Mouse (Mus musculus): Measurements from ENCODE around the gene Trim24.
"Not testable (repeated sequence)": the region's sequence is repeated elsewhere in the genome, so short reads cannot be mapped to it uniquely, and the experiment has no call there.

Gene Trim24

DNA sequence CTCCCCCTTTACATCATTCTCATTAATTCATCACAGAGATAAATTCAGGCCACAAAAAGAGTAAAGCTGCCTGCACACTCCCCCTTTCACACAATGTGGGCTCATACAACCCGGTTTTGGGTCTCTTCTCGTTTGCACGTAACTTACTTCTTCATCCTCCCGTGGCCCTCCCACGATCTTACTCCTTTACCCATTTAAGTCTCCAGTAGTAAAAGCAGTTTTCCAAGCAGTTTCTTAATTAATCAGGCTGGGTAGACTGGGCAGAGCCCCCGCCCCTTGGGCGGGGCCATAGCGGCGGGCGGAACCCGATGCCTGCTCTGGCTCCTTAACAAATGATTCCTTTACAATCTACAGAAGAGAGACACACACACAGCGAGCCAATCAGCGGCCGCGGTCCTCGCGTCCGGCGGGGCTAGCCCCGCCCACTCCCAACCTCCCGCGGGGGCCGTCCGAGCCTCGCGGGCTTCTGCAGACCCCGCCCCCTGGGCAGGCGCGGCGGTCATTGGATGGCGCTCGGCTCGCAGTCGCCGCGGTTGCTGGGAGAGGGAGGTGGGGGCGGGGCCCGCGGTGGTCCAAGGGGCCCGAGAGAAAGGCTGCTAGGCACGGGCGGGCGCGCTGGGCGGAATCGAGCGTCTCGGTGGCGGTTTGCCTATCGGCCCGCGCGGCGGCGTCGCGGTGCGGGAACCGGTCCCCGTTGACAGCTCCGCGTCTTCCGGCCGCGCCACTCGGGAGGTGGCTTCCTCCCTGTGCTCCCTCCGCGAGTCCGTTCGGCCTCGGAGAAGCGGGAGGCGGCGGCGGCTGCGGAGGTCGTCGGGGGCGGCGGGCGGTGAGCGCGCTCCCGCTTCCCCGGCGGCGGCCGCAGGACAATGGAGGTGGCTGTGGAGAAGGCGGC is at the start of gene Trim24:
Gene Trim24 (plus strand): TSS at position 567 of the 892 bp plus-strand sequence.
- DNase-seq (ENCODE audit: low read depth), result peak; percentile 96

DNA sequence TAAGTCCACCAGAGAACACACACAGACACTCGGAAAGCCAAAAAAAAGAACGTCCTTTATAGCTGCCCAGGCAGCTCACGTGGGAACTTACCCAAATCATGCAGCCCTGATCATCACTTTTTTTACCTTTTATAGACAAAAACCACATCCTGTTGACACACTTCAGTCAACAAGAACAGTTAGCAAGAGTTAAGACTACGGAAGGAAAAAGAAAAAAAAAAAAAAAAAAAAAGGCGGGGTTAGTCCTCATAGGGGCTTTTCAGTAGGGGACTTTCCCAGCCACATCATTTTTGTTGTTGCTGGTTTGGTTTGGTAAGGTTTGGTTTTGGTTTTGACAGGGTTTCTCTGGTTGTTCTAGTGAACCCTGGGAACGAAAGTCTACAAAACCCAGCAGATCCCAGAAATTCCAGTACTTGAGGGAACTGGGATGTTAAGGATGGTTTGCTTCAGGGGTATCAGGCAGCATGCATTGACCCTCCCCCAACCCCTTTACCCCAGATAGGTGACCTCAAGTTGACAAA is 49.0 kb upstream of the Trim24 start:
- DNase-seq (ENCODE audit: low read depth), result peak; percentile 64

DNA sequence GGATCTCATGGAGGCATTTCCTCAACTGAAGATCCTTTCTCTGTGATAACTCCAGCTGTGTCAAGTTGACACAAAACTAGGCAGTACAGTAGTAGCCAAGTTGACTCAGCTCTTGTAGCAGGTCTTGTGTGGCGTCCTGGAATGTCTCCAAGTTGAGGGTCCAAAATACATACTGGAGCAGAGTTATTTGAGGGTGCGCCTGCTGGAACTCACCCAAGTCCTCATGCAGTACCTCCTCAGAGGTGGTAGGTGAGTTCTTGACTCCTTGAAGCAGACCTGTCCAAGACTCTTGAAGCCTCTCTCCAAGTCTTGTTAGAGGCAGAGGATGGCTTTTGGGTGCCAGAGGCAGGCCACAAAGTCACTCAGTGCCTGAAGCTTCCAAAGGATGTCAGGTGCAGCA is 48.2 kb upstream of the Trim24 start:
- no peak for DNase-seq (ENCODE audit: low read depth)

DNA sequence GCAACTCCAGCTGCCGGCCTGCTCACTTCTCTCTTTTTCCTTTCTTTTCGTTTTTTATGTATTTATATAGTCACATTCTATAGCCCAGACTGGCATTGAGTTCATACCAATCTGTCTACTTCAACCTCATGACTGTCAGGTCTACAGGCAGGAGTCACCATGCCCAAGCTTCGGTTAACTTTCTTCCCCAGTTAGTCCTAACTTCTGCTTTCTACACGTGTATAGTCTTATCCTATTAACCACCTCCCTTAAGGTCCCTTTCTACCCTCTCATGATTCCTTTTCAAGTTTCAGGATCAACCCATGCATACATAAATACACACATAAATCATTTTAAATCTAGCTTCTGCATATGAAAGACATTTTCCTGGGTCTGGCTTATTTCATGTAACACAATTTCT is 46.9 kb upstream of the Trim24 start:
- no peak for DNase-seq (ENCODE audit: low read depth)

DNA sequence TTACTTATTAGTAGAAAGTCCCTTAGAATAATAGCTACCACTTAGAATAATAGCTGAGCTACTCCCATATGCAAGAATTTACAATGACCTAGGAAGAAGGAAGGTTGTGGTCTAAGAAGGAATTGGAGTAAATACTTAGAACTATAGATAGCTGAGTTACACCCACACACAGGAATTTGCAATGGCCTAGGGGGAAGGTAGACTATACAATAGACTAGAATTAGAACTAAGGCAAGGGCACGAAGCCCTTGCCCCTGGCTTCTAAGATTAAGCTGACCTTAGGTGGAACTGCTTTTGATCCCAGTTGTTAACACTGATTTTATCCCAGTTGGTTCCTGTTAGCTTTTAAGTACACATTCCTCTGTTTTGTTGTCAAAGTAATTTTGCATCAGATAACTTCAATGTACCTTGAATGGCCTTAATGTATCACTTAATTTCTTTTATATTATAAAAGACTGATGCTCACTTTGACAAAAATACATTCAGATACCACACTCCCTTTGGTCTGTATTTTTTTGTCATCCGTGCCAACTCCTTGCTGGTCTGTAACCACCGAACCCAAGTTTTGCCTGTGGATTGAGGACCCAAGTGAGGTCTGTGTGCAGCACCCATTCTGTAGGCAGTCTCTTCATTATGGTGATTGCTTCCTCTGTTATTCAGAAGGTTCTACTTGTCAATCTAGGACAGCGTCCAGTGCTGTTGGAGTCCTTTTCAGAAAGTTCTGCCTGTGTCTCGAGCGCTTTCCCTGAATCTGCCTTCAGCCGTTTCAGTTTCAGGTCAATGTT is 45.1 kb upstream of the Trim24 start:
- not testable (repeated sequence) for DNase-seq (ENCODE audit: low read depth)

DNA sequence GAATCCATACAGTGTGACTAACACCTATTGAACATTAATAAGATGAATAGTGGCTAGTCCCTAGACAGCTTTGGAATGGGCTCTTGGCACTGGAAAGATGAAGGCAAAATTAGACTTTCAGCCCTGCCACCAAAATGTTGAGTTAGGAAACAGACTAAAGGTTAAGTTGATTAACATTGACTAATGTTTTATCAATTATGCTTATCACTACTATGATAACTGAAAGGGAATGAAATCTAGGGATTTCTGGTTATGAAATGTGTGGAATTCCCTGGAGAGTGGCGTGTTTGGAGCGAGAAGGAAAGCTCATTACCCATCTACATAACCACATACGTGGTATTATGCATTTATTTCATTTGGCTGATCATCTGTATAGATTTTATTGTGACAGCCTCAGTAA is 41.7 kb upstream of the Trim24 start:
- no peak for DNase-seq (ENCODE audit: low read depth)

DNA sequence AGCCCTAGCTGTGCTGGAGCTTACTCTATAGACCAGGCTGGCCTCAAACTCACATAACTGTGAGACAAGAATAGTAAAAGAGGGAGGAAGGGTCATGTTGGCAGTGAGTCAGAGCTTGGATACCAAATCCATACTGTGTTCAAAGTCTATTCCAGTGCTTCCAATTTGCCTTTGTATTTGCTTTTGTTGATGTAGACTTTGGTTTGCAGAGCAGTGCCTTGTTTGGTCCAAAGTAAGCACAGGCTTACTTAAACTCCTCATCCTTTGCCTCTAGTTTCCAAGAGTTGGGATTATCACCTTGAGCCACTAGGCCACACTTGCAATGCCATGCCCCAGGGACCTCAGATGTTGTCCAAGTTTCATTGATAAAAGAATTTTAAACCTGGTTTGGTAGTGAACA is 41.0 kb upstream of the Trim24 start:
- DNase-seq (ENCODE audit: low read depth), result no peak

DNA sequence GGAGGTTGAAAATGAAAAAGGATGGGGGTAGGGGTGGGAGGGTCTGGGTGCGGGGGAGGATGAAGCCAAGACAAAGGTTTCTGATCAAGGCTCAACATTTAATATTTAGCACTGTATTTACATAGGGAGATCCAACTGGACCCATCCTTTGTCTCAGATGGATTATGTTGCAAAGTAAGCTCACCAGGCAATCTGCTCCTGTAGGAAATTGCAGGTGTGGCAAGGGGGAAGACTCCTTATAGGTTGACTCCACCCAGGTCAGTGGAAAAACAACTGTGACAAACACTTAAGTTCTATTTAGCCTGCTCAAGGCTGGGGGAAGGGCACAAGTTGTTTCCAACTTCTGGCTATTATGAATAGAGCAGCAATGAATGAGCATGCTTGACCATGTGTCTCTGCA is 36.9 kb upstream of the Trim24 start:
- no peak for DNase-seq (ENCODE audit: low read depth)

DNA sequence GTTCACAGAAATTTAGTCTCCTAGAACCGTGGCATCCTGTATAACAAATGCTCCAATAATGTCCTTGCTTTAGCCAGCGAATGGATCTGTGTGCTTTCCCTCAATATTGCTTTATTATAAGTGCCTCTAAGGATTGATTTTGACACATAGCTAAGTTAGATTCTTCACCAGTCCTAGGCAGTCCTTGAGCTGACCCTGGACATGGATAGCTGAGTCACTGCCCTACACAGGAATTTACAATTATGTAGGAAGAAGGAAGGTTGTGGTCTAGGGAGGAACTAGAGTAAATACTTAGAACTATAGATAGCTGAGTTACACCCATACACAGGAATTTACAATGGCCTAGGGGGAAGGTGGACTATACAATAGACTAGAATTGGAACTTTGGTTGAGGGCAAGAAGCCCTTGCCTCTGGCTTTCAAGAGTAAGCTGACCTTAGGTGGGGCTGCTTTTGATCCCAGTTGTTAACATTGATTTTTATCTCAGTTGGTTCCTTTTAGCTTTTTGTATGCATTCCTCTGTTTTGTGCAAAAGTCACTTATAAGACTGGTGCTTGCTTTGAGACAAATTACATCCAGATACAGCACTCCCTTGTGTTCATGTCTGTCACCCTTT is 33.6 kb upstream of the Trim24 start:
- DNase-seq (ENCODE audit: low read depth), result not testable (repeated sequence)

DNA sequence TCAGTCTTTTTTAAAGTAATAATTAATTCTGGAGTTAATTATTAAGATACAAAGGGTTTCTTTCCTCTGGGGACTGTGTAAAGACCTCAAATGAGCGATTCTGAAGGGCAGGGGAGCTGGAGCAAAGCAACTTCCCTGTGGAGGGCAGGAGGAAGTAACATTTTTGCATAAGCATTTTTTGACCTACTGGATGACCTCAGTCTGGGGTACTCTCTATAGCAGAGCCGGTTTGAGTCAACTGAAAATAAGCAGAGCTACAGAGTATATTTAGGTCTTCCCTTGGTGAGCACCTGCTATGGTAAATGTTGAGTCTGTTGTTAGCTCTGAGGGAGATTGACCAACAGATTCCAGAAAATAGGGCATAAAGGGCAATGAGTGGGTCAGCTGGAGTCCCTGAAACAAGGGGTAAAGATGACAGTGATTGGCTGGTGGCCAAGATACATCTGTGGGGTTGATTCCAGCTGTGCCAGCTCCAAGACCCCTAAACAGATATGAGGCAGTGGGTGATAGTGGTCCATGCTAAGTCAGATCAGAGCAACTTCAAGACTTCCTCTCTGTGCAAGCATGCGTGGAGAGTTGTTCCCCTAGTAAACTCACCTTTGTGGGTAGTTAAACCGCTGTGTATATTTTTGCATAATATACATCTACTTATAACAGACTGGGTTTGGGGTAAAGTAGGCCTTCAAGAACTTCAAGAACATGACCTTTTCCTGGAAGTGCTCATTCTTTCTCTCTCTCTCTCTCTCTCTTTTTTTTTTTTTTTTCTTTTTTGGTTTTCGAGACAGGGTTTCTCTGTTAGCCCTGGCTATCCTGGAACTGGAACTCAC is 27.6 kb upstream of the Trim24 start:
- no peak for DNase-seq (ENCODE audit: low read depth)

DNA sequence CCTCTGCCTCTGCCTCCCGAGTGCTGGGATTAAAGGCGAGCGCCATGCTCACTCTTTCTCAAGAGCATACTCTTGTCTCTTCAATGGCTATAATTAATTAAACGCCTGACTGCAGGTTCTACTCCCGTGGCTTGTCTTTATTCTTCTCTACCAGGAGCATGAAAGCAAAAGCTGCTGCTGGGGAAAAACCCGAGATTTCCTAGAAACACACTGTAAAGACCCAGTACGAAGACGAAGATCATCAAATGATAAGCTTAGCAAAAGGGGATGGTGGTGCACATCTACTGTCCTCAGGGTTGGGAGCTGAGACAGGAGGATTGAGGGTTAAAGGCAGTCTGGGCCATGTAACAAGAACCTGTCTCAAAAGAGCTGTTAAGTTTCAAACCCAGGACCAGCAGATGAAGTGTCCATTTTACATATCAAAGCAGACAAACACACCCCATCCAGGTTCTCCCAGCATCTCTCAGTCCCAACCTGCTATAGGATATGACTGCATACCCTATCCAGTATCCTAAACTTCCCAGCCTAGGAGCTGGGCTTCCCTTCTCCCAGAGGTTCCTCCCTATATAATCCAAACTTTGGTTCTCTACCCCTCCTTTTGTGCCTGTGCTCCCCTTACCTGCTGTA is 26.9 kb upstream of the Trim24 start:
- DNase-seq (ENCODE audit: low read depth), result no peak

DNA sequence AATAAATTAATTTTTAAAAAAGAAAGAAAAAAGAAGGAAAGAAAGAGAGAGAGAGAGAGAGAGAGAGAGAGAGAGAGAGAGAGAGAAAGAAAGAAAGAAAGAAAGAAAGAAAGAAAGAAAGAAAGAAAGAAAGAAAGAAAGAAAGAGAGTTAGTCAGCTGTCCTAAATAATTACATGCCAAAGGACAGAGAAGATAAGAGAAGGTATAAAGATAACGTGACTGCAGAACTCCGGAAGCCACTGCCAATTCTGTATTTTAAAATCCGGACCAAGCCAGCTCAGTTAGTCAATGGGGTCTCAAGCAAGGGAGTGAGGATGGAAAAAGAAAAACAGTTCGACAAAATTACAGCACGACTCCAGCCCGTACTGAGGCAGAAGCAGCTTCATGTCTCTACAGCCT is 25.7 kb upstream of the Trim24 start:
- not testable (repeated sequence) for DNase-seq (ENCODE audit: low read depth)

DNA sequence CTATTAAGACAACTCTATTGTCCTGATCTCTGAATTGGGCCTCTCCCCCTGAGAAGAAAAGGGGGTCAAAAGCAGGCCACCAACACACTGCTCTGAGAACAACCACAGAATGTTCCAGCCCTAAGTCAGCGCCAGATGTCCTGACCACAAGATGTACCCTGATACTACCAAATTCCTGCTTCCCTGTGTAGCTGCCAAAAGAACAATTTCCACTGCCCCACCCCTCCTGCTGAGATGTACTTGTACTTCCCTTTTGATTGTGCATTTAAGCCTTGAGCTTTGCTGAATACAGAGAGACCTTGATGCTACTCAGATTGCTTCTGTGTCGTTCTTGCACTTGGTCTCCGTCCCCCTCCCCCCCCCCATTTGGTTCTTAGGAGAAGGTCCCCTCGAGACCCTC is 23.1 kb upstream of the Trim24 start:
- DNase-seq (ENCODE audit: low read depth), result not testable (repeated sequence)

DNA sequence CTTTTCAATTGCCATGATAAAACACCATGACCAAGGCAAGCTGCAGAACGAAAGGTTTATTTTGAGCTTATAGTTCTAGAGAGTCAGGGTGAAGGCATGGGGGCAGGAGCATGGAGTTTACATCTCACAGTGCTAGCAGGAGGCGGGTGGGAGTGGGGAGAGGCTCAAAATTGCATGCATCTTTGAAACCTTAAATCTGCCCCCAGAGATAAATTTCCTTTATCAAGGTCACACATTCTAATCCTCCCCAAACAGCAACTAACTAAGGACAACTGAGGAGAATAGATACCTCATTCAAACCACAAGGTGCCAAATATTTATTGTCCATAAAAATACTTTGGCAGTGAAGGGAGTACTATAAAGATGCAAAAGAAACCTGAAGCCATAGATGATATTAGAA is 19.3 kb upstream of the Trim24 start:
- no peak for DNase-seq (ENCODE audit: low read depth)

DNA sequence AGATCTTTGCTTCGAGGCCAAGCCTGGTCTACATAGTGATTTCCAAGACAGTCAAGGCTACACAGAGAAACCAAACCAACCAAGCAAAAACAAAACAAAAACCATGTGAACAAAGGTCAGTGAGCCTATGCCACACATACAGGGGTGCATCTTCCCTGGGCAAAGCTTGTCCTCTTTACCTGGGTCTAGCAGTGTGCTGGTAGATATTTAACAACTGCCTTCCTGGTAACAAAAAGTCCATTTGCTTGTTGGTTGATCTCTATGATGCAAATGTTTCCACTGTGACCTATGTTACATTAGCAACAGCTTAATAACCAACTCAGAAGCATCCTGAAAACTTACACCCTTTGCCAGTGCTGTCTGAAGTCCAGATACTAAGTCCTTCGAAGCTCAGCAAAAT is 17.3 kb upstream of the Trim24 start:
- DNase-seq (ENCODE audit: low read depth), result no peak

DNA sequence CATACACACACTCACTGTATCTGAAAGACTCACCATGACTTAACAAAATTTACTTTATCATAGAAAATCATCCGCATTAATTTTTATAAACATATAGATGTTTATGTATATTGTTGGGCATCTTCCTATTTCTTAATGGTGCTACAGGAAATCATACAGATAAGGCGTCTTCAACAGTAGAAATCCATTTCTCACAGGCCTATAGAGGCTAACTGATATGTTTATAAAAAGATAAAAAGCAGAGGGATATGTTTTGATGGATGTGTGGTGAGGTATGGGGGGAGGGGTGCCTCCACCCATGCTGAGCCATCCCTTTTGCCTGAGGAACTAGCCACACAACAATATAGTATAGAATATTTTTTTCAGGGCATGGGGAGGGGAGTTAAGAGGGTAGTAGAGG is 15.2 kb upstream of the Trim24 start:
- DNase-seq (ENCODE audit: low read depth), result no peak

DNA sequence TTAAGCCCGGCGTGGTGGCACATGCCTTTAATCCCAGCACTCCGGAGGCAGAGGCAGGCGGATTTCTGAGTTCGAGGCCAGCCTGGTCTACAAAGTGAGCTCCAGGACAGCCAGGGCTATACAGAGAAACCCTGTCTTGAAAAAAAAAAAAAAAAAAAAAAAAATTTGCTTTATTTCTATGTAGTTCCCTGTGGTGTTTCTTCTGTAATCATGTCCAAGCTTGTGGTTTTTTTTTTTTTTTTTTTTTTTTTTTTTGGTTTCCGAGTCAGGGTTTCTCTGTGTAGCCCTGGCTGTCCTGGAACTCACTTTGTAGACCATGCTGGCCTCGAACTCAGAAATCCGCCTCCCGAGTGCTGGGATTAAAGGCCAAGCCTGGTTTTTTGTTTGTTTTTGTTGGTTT is 14.3 kb upstream of the Trim24 start:
- not testable (repeated sequence) for DNase-seq (ENCODE audit: low read depth)

DNA sequence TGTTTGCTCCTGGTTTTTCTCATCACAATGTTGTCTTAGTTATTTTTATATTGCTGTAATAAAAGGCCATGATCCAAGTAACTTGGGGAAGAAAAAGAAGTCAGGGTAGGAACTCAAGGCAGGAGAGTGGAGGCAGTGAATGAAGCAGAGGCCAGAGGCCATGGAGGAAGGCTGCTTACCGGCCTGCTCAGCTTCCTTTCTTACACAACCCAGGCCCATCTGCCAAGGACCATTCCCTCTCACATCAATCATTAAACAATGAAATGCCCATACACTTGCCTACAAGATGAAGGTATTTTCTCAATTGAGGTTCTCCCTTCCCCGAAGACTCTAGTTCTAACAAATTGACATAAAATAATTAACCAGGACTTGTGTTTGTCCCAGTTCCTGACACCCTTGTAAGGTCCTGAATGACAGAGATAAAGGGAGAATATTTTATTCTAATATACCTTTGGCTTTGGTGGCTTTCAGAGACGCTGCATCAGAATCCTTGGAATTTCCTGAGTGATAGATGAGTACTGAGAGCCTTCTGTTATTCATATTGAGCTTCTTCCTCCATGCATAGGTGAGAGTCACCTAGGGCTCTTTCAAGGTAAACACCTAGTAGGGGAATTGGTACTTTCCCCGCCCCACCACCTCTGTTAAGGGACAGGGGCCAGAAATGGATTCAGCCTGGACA is 13.3 kb upstream of the Trim24 start:
- no peak for DNase-seq (ENCODE audit: low read depth)

DNA sequence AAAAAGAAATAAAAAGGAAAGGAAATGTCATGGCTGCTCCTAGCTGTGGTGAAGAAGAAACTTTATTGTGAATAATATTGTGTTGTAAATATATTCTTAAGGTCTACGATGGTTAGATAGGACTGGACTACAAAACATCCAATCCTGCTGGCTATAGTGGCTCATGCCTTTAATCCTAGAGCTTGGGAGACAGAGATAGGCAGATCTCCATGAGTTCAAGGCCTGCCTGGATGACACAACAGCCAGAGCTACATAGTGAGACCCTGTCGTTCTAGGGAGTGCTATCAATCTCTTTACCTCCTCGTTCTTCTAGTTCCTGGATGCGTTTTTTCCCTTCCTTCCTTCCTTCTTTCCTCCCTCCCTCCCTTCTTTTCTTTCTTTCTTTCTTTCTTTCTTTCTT is 12.5 kb upstream of the Trim24 start:
- no peak for DNase-seq (ENCODE audit: low read depth)

DNA sequence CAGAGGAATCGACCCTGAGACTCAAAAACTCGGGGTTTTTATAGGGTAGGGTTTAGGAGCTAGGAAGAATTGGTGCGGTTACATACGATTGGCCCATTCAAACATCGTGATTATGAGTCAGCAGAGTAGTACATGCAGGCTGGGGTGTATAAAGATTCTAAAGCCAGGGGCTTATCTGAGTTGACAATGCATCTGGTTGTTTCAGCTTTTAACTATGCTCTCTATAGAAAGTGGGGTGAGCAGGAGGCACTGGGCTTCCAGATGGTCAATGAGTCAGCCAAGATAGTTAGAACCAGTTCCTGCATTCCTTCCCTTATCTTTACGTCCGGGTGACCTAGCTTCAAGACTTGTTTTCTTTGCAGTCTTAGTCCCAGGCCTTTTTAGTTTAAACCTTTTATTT is 7.7 kb upstream of the Trim24 start:
- DNase-seq (ENCODE audit: low read depth), result no peak
